Mouse (Mus musculus) heart, embryonic 16.5 days (tissue): ENCODE data around the gene Ccdc190. TPM values are rescaled to one million over a fixed set of nuclear protein-coding genes. Genes with fewer than 3 reads are reported as not detected.

Source experiments
- ATAC-seq: fragments of 200-750 bp; cut with Nextera tagmentation; replicated peaks from 2 replicates; pipeline ENCODE4 v1.8.0; 2017; ENCODE audit warnings: moderate number of reproducible peaks; ENCODE audit not compliant: insufficient read depth, low FRiP score; ENCODE audit errors: extremely low read depth
- H3K27ac ChIP-seq: fragments of 300-500 bp; sonication (generic); 2 replicates; pipeline ENCODE4 v1.5.1; 2014; ENCODE audit warnings: mild to moderate bottlenecking, low read length, control low read depth, moderate library complexity
- H3K27me3 ChIP-seq: fragments of 300-500 bp; sonication (generic); 2 replicates; pipeline ENCODE4 v1.6.1; 2014; ENCODE audit warnings: low read length, mixed read lengths; ENCODE audit not compliant: control insufficient read depth, insufficient read depth
- H3K36me3 ChIP-seq: fragments of 300-500 bp; sonication (generic); 2 replicates; pipeline ENCODE4 v1.6.1; 2014; ENCODE audit not compliant: control insufficient read depth, insufficient read depth
- H3K4me1 ChIP-seq: fragments of 300-500 bp; sonication (generic); 2 replicates; pipeline ENCODE4 v1.6.1; 2014; ENCODE audit warnings: low read length, mixed read lengths; ENCODE audit not compliant: control insufficient read depth, insufficient read depth
- H3K4me2 ChIP-seq: fragments of 300-500 bp; sonication (generic); 2 replicates; pipeline ENCODE4 v1.6.1; 2014; ENCODE audit warnings: low read depth, mild to moderate bottlenecking, control low read depth, low read length
- H3K4me3 ChIP-seq: fragments of 300-500 bp; sonication (generic); 2 replicates; pipeline ENCODE4 v1.5.1; 2014; ENCODE audit warnings: mild to moderate bottlenecking, control low read depth, low read length
- H3K9ac ChIP-seq: fragments of 300-500 bp; sonication (generic); 2 replicates; pipeline ENCODE4 v1.6.1; 2014; ENCODE audit warnings: low read length, control low read depth
- H3K9me3 ChIP-seq: fragments of 300-500 bp; sonication (generic); replicated peaks from 2 replicates; pipeline ENCODE4 v1.6.1; 2016; ENCODE audit warnings: low read length; ENCODE audit not compliant: control insufficient read depth
- WGBS: fragments of 180-500 bp; shearing (Covaris S2); extraction: QIAGEN DNeasy Blood & Tissue Kit; methylation state at CpG from one replicate; pipeline ENCODE4 v1.1.7; 2014; 5-methylcytosine and 5-hydroxymethylcytosine counted together
- polyA plus RNA-seq: library from polyadenylated mRNA; unstranded; fragments of >200 nt; fragmentation: Nextera tagmentation; extraction: Ambion mirVana; gene quantifications from 2 replicates; pipeline ENCODE4 v1.2.1, GENCODE M21; 2015

The Ccdc190 gene
- polyA plus RNA-seq, 1 experiment from 2014 or later, result 0.13 TPM

- no peak for ATAC-seq
- H3K9me3 ChIP-seq, result peaks cover 2% of the 10 kb centered on the region; the same call in 1 of the 2 replicates
- H3K36me3 ChIP-seq, result peaks cover 12% of the 10 kb centered on the region
- H3K9ac ChIP-seq, result no peak overlapping the region
- H3K4me2 ChIP-seq, result no peak overlapping the region
- H3K27ac ChIP-seq, result no peak overlapping the region
- WGBS, result 79% methylated on average over 6 of the region's 6 CpGs
- no peak overlapping the region for H3K4me3 ChIP-seq
- 0 out of 2 replicates have a peak, but pooled peaks cover 2% of the 10 kb centered on the region for H3K4me1 ChIP-seq
- no peaks in the 10 kb centered on the region for H3K27me3 ChIP-seq
These were observed 19.2 kb downstream of the Ccdc190 start for GRCm38 (mm10) chr1:169947654-169948053.

GRCm38 (mm10) chr1:169948280-169948679 lies 19.8 kb downstream of the Ccdc190 start:
- WGBS, result 62% methylated on average over 7 of the region's 7 CpGs
- H3K9me3 ChIP-seq, result peaks cover 2% of the 10 kb centered on the region; the same call in 1 of the 2 replicates
- no peak for ATAC-seq

GRCm38 (mm10) chr1:169948866-169949265 lies 20.4 kb downstream of the Ccdc190 start:
- Histone ChIP-seq H3K27me3 (no peaks in the 10 kb centered on the region), H3K4me1 (0 out of 2 replicates have a peak, but pooled peaks cover 2% of the 10 kb centered on the region), H3K9ac (no peak overlapping the region), H3K4me2 (no peak overlapping the region), H3K27ac (no peak overlapping the region), H3K36me3 (peaks cover 23% of the 10 kb centered on the region), H3K9me3 (peaks cover 2% of the 10 kb centered on the region; the same call in 1 of the 2 replicates), H3K4me3 (no peak overlapping the region)
- ATAC-seq, result no peak
- WGBS, result 74% methylated on average over 7 of the region's 7 CpGs

More at GRCm38 (mm10) chr1:169948280-169948679, 19.8 kb downstream of the Ccdc190 start:
- Histone ChIP-seq H3K9ac (no peak overlapping the region), H3K4me3 (no peak overlapping the region), H3K27me3 (no peaks in the 10 kb centered on the region), H3K4me2 (no peak overlapping the region), H3K27ac (no peak overlapping the region), H3K36me3 (peaks cover 18% of the 10 kb centered on the region), H3K4me1 (0 out of 2 replicates have a peak, but pooled peaks cover 2% of the 10 kb centered on the region)

- Histone ChIP-seq H3K27me3 (no peaks in the 10 kb centered on the region), H3K36me3 (peaks cover 32% of the 10 kb centered on the region), H3K4me1 (0 out of 2 replicates have a peak, but pooled peaks cover 2% of the 10 kb centered on the region), H3K4me2 (peak overlapping the region; percentile 11; the same call in 1 of the 2 replicates), H3K9me3 (peaks cover 1% of the 10 kb centered on the region; the same call in 1 of the 2 replicates), H3K9ac (no peak overlapping the region), H3K4me3 (no peak overlapping the region), H3K27ac (no peak overlapping the region)
- ATAC-seq, result no peak
- 47% methylated on average over 7 of the region's 7 CpGs for WGBS
These were observed 21.5 kb downstream of the Ccdc190 start for GRCm38 (mm10) chr1:169949981-169950380.

GRCm38 (mm10) chr1:169950651-169951050 lies 22.2 kb downstream of the Ccdc190 start:
- H3K9me3 ChIP-seq, result no peaks in the 10 kb centered on the region
- ATAC-seq, result no peak

GRCm38 (mm10) chr1:169951561-169951960 lies 23.1 kb downstream of the Ccdc190 start:
- H3K4me2 ChIP-seq, result no peak overlapping the region
- no peaks in the 10 kb centered on the region for H3K9me3 ChIP-seq
- 0 out of 2 replicates have a peak, but pooled peaks cover 2% of the 10 kb centered on the region for H3K4me1 ChIP-seq
- H3K27me3 ChIP-seq, result no peaks in the 10 kb centered on the region
- no peak for ATAC-seq
- H3K36me3 ChIP-seq, result peaks cover 44% of the 10 kb centered on the region
- H3K27ac ChIP-seq, result no peak overlapping the region
- no peak overlapping the region for H3K4me3 ChIP-seq
- whole genome bisulfite sequencing, result 92% methylated on average over 6 of the region's 6 CpGs
- H3K9ac ChIP-seq, result no peak overlapping the region

More at GRCm38 (mm10) chr1:169950651-169951050, 22.2 kb downstream of the Ccdc190 start:
- Histone ChIP-seq H3K27ac (no peak overlapping the region), H3K27me3 (no peaks in the 10 kb centered on the region), H3K4me3 (no peak overlapping the region), H3K36me3 (peaks cover 37% of the 10 kb centered on the region), H3K4me1 (0 out of 2 replicates have a peak, but pooled peaks cover 2% of the 10 kb centered on the region), H3K4me2 (no peak overlapping the region), H3K9ac (no peak overlapping the region)
- WGBS, result 96% methylated on average over 4 of the region's 4 CpGs

GRCm38 (mm10) chr1:169952636-169953035 lies 24.2 kb downstream of the Ccdc190 start:
- H3K4me3 ChIP-seq, result no peak overlapping the region
- no peak for ATAC-seq
- 0 out of 2 replicates have a peak, but pooled peaks cover 2% of the 10 kb centered on the region for H3K4me1 ChIP-seq
- no peak overlapping the region for H3K27ac ChIP-seq
- H3K9ac ChIP-seq, result no peak overlapping the region
- H3K9me3 ChIP-seq, result no peaks in the 10 kb centered on the region
- H3K27me3 ChIP-seq, result no peaks in the 10 kb centered on the region
- WGBS, result 93% methylated on average over 10 of the region's 10 CpGs
- no peak overlapping the region for H3K4me2 ChIP-seq
- peaks cover 49% of the 10 kb centered on the region for H3K36me3 ChIP-seq

GRCm38 (mm10) chr1:169953106-169953505 lies 24.7 kb downstream of the Ccdc190 start:
- Histone ChIP-seq H3K9me3 (no peaks in the 10 kb centered on the region), H3K9ac (no peak overlapping the region), H3K4me2 (no peak overlapping the region), H3K27me3 (no peaks in the 10 kb centered on the region), H3K27ac (no peak overlapping the region), H3K4me1 (0 out of 2 replicates have a peak, but pooled peaks cover 2% of the 10 kb centered on the region), H3K36me3 (peaks cover 54% of the 10 kb centered on the region), H3K4me3 (no peak overlapping the region)
- no peak for ATAC-seq
- 91% methylated on average over 10 of the region's 10 CpGs for WGBS

DNA sequence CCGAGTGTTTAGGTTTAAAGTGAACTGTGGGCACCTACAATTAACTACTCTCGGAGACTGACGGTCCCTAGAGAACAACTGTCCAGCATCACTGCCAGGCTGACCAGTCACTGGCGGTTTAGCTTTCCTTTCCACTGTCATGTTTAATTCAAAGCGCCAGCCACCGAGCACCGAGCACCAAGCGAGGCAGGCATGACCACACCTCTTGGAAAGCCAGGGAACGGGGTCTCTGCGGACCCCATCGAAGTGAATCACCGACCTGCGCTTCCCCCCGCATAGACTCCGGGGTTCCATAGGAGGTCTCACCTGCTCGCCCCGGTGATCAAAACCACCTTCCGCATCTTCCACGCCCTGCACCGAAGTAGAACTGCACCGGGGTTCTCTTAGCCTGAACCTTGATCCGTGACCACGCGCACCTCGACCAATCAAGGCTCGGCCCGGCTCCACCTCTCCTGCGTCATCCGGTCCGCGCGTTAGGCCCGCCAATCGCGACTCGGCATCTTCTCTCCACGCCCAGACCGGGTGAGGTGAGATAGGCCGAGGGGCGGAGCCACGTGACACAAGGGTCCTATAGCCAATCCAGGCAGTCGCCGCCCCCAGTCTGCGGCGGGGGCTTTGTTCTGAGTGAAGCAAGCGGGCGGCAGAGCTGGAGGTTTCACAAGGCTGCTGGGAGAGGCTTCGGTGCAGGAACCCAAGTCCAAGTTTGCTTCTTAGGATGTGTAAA lies 40.5 kb downstream of the Ccdc190 start, which contains the start of gene Hsd17b7:
Gene Hsd17b7, minus strand, starts transcription at position 450 of the 724 bp plus-strand sequence.
- Histone ChIP-seq H3K4me1 (peaks cover 15% of the 10 kb centered on the region), H3K36me3 (peaks cover 11% of the 10 kb centered on the region), H3K9ac (peak within 1 kb of the TSS; percentile 73), H3K27ac (peak within 1 kb of the TSS; percentile 90), H3K4me3 (peak within 1 kb of the TSS; percentile 79), H3K9me3 (no peaks in the 10 kb centered on the region), H3K27me3 (no peaks in the 10 kb centered on the region), H3K4me2 (peak within 1 kb of the TSS; percentile 89)
- peak; percentile 100 for ATAC-seq
- under 1% methylated on average over 48 of the region's 48 CpGs for WGBS
